Mouse (Mus musculus) CD4-positive, CD25-positive, alpha-beta regulatory T cell (primary cell): ENCODE data around the gene Ppp1r12b. TPM values are rescaled to one million over a fixed set of nuclear protein-coding genes. Genes with fewer than 3 reads are reported as not detected.

Source experiments
- polyA plus RNA-seq: library from polyadenylated mRNA; unstranded; fragments of 100-300 nt; shearing (Covaris generic); gene quantifications from one replicate; pipeline ENCODE4 v1.2.1, GENCODE M21; 2017

Gene Ppp1r12b
- polyA plus RNA-seq = 9.8 TPM

GRCm38 (mm10) chr1:134955637-134956176 is at the start of gene Ppp1r12b:
Ppp1r12b (minus strand) TSS chr1:134955942.

GRCm38 (mm10) chr1:134962053-134962803 is 6.5 kb upstream of the Ppp1r12b start, which contains the start of gene Ube2t:
Ube2t (plus strand) TSS chr1:134962565.

Other genes with a start within 250 kb of the Ppp1r12b start
- 7.4 TPM for gene Ube2t, start 6.6 kb upstream of the Ppp1r12b start, polyA plus RNA-seq
- gene Lgr6, start 149.3 kb upstream of the Ppp1r12b start, polyA plus RNA-seq = 0.12 TPM
- 227 TPM for gene Ptpn7, start 176.8 kb upstream of the Ppp1r12b start, polyA plus RNA-seq
- 71.2 TPM for gene Arl8a, start 190.9 kb upstream of the Ppp1r12b start, polyA plus RNA-seq
- gene Gpr37l1, start 211.7 kb upstream of the Ppp1r12b start, polyA plus RNA-seq = 0.11 TPM